Mouse (Mus musculus) hindbrain, embryonic 12.5 days (tissue): ENCODE results near the gene Cmpk1. TPM values are rescaled to one million over a fixed set of nuclear protein-coding genes. Genes with fewer than 3 reads are reported as not detected.

ENCODE experiments used
- ATAC-seq: fragments of 200-750 bp; cut with Nextera tagmentation; 2 replicates; pipeline ENCODE4 v1.8.0; 2017; ENCODE audit warnings: moderate TSS enrichment; ENCODE audit not compliant: low FRiP score
- H3K27ac ChIP-seq: fragments of 300-500 bp; sonication (generic); 2 replicates; pipeline ENCODE4 v1.5.1; 2016; ENCODE audit warnings: mild to moderate bottlenecking
- H3K27me3 ChIP-seq: fragments of 300-500 bp; sonication (generic); 2 replicates; pipeline ENCODE4 v1.6.1; 2016; ENCODE audit warnings: mild to moderate bottlenecking
- H3K36me3 ChIP-seq: fragments of 300-500 bp; sonication (generic); 2 replicates; pipeline ENCODE4 v1.6.1; 2016; ENCODE audit warnings: mild to moderate bottlenecking
- H3K4me1 ChIP-seq: fragments of 300-500 bp; sonication (generic); 2 replicates; pipeline ENCODE4 v1.6.1; 2016
- H3K4me2 ChIP-seq: fragments of 300-500 bp; sonication (generic); replicated peaks from 2 replicates; pipeline ENCODE4 v1.6.1; 2016; ENCODE audit warnings: mild to moderate bottlenecking
- H3K4me3 ChIP-seq: fragments of 300-500 bp; sonication (generic); 2 replicates; pipeline ENCODE4 v1.5.1; 2016; ENCODE audit warnings: mild to moderate bottlenecking
- H3K9ac ChIP-seq: fragments of 300-500 bp; sonication (generic); 2 replicates; pipeline ENCODE4 v1.6.1; 2016; ENCODE audit warnings: mild to moderate bottlenecking, moderate library complexity
- H3K9me3 ChIP-seq: fragments of 300-500 bp; sonication (generic); replicated peaks from 2 replicates; pipeline ENCODE4 v1.6.1; 2016; ENCODE audit warnings: mild to moderate bottlenecking
- WGBS: fragments of 180-500 bp; shearing (Covaris S2); methylation state at CpG from one replicate; pipeline ENCODE4 v1.1.7; 2016; 5-methylcytosine and 5-hydroxymethylcytosine counted together
- polyA plus RNA-seq: library from polyadenylated mRNA; unstranded; fragments of >200 nt; fragmentation: Nextera tagmentation; extraction: Ambion mirVana; gene quantifications from 2 replicates; pipeline ENCODE4 v1.2.1, GENCODE M21; 2016

Cmpk1 gene
- polyA plus RNA-seq, 1 experiment from 2014 or later = 137 TPM

DNA sequence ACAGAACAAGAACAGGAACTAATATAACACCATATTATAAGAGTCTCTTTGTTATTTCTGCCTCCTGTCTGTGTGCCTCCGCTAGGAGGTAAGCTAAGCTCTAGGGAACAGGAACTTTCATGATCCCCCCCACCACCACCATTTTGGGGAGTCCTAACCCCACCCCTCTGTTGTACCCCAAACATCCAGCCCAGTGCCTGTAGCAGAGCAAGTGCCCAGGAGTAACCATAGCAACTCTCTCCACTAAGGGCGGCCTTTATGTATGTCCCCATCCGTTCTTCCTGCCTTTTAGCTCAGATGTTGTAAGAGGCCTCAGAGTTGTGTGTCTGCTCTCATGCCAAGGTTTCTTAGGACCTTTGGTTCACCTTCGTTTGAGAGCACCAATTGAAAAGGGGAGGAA is 44.9 kb downstream of the Cmpk1 start:
- ATAC-seq = no peak

DNA sequence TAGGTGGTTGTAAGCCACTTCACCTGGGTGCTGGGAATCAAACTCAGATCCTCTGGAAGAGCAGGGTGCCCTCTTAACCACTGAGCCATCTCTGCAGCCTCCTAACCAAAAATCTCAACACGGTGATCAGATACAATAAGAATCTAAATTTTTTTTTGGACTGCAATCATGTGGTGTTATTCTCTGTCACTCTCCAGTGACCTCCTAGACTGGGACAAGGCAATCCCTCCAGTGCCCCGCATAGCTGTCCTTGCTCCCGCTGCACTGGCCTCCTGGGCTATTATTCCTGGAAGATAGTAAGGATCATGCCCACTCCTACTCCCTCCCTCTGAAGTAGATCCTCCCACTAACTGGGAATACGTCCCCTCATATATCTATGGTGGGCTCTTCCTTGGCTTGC is 45.7 kb downstream of the Cmpk1 start:
- peaks cover 5% of the 10 kb centered on the region; the same call in 1 of the 2 replicates for H3K4me1 ChIP-seq
- no peak for ATAC-seq
- no peak overlapping the region for H3K4me2 ChIP-seq
- H3K27me3 ChIP-seq = peaks cover 20% of the 10 kb centered on the region
- no peak overlapping the region for H3K27ac ChIP-seq
- H3K4me3 ChIP-seq = no peak overlapping the region
- WGBS = 72% methylated on average over 4 of the region's 4 CpGs
- no peaks in the 10 kb centered on the region for H3K36me3 ChIP-seq
- H3K9me3 ChIP-seq = no peaks in the 10 kb centered on the region
- H3K9ac ChIP-seq = no peak overlapping the region

More for the DNA sequence above, 44.9 kb downstream of the Cmpk1 start:
- 42% methylated on average over 4 of the region's 4 CpGs for WGBS
- peaks cover 5% of the 10 kb centered on the region; the same call in 1 of the 2 replicates for H3K4me1 ChIP-seq
- no peak overlapping the region for H3K4me3 ChIP-seq
- H3K9ac ChIP-seq = no peak overlapping the region
- peaks cover 21% of the 10 kb centered on the region for H3K27me3 ChIP-seq
- no peaks in the 10 kb centered on the region for H3K9me3 ChIP-seq
- no peak overlapping the region for H3K4me2 ChIP-seq
- H3K27ac ChIP-seq = no peak overlapping the region
- H3K36me3 ChIP-seq = no peaks in the 10 kb centered on the region

DNA sequence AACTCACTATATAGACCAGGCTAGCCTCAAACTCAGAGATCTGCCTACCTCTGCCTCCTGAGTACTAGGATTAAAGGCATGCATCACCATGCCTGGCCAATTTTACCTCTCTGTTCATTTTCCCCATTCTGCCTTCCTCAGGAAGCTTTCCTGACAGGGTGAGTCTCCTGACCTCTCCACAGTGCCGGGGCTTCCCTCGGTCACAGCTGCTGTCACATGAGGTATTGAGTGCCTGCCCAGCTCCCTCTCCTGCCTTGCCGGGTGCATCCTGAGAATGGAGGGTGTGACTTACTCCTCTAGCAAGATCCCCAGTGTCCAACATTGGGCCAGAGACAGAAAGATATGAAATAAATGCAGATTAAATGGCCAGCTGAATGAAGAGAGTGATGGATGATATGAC is 48.8 kb downstream of the Cmpk1 start:
- H3K4me3 ChIP-seq = no peak overlapping the region
- no peak overlapping the region for H3K27ac ChIP-seq
- no peaks in the 10 kb centered on the region for H3K36me3 ChIP-seq
- H3K4me1 ChIP-seq = peaks cover 5% of the 10 kb centered on the region; the same call in 1 of the 2 replicates
- no peak overlapping the region for H3K9ac ChIP-seq
- no peaks in the 10 kb centered on the region for H3K9me3 ChIP-seq
- 46% methylated on average over 3 of the region's 3 CpGs for WGBS
- H3K4me2 ChIP-seq = no peak overlapping the region
- ATAC-seq = no peak
- H3K27me3 ChIP-seq = peaks cover 11% of the 10 kb centered on the region

DNA sequence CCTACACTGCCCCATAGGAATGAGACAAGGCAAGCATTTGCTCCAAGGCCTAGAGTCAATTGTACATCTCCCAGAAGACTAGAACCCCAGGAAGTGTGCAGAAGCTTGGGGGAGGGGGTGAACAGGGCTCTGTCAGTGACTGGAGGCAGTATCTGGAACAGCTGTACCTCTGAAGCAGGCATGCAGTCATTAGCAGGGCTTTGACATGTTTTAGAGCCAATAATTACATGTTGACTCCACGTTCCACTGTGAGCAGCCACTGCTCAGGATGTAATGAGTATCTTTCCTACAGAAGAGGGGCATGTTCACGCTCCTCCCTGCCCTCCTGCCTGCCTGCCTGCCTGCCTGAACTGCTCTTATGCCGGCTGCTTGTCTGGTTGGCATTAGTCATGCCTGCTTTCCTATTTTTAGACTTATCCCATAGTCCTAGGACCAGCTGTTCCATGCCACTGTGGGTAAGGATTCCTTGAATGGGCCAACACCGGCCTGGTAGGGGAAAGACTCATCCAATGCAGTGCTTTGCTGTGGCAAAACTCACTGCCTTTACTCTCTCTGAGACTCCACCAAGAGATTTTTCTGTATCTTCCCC is 49.5 kb downstream of the Cmpk1 start:
- no peak overlapping the region for H3K27ac ChIP-seq
- ATAC-seq = no peak
- no peaks in the 10 kb centered on the region for H3K36me3 ChIP-seq
- H3K27me3 ChIP-seq = peaks cover 11% of the 10 kb centered on the region
- H3K4me1 ChIP-seq = peaks cover 5% of the 10 kb centered on the region; the same call in 1 of the 2 replicates
- H3K9me3 ChIP-seq = no peaks in the 10 kb centered on the region
- H3K9ac ChIP-seq = no peak overlapping the region
- H3K4me2 ChIP-seq = no peak overlapping the region
- WGBS = 66% methylated on average over 4 of the region's 4 CpGs
- no peak overlapping the region for H3K4me3 ChIP-seq

DNA sequence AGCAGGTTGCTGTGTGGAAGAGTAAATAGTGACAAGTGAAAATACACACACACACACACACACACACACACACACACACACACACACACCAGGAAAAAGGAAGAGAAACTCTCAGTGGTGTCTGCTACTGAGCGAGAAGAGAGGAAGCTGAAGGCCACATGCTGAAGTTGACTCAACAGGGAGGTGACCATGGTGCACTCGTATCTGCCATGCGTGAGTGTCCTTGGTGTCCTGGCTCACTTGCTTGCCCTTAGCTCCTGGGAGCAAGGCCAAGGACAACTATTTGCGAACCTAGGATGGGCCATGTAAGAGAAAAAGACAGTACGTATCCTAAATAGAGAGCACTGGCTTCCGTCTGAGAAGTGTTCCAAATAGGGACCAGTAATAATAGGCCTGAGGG is 52.9 kb downstream of the Cmpk1 start:
- Histone ChIP-seq H3K4me1 (no peaks in the 10 kb centered on the region), H3K4me3 (no peak overlapping the region), H3K27me3 (peaks cover 29% of the 10 kb centered on the region), H3K9me3 (no peaks in the 10 kb centered on the region), H3K4me2 (no peak overlapping the region), H3K27ac (no peak overlapping the region), H3K9ac (no peak overlapping the region), H3K36me3 (no peaks in the 10 kb centered on the region)
- 91% methylated on average over 6 of the region's 6 CpGs for WGBS
- no peak for ATAC-seq

DNA sequence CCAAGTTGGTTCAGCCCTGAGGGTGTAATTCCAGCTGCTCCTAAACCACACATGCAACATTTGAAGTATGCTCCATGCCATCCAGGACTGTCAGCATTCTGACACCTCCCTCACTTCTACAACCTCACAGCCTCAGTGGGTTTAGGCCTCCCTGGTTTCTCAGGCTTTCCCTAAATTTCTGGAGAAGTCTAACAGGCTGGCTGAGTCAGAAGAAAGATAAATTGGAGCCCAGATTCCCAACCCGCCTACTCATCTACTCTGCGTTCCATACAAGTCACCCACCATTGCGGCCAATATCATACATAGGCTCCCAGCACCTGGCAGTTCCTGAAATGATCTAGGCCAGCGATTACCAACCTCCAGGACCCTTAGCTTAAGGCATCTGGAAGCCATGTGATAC is 54.3 kb downstream of the Cmpk1 start:
- no peaks in the 10 kb centered on the region for H3K36me3 ChIP-seq
- no peak overlapping the region for H3K4me3 ChIP-seq
- peaks cover 35% of the 10 kb centered on the region for H3K27me3 ChIP-seq
- ATAC-seq = no peak
- H3K4me1 ChIP-seq = no peaks in the 10 kb centered on the region
- no peaks in the 10 kb centered on the region for H3K9me3 ChIP-seq
- H3K9ac ChIP-seq = no peak overlapping the region
- no peak overlapping the region for H3K4me2 ChIP-seq
- no peak overlapping the region for H3K27ac ChIP-seq
- WGBS = 86% methylated on average over 4 of the region's 4 CpGs

DNA sequence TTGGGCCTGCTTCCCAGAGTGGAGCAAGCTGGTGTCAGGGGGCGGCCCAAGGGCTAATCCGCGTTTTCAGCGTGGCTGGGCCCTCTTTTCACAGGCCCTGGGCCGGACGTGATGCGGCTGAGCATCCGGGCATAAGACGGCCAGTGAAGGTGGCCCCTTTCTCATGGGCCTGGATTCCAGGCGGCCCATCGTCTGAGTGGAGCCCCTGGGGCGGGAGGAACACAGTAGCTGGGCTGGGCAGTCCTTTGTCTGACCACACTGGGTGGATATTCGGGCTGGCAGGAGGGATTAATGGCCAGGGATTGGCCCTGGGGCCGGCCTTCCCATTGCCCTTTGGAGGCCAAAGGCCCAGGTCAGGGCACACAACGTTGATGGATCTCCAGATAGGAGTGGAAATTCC is 57.9 kb downstream of the Cmpk1 start:
- H3K4me1 ChIP-seq = peaks cover 13% of the 10 kb centered on the region
- ATAC-seq = no peak
- no peak overlapping the region for H3K4me3 ChIP-seq
- H3K27ac ChIP-seq = no peak overlapping the region
- H3K9ac ChIP-seq = no peak overlapping the region
- WGBS = 25% methylated on average over 15 of the region's 15 CpGs
- peaks cover 71% of the 10 kb centered on the region for H3K27me3 ChIP-seq
- H3K9me3 ChIP-seq = no peaks in the 10 kb centered on the region
- H3K36me3 ChIP-seq = no peaks in the 10 kb centered on the region
- no peak overlapping the region for H3K4me2 ChIP-seq

DNA sequence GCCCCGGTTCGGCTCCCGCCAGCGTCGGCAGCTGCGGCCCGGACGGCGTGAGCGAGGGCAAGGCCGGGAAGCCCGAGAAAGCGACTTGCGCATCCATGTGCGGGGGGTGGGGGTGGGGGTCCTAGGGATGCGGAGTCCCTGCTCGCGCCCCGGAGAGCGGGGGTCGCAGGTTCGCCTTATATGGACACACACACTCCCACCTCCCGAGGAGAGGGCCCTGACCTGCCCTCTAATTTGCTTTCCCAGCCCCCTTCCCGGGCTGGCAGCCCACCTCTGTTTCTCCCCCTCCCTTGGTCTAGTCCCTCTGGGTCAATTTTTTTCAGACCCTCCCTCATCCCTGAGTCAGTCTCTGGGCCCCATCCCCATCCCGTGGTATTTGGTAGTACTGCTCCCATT is 61.1 kb downstream of the Cmpk1 start, which contains the start of gene Foxe3:
Gene Foxe3, minus strand, starts transcription at position 97 of the 396 bp plus-strand sequence.
- H3K27me3 ChIP-seq = peaks cover 91% of the 10 kb centered on the region
- no peak within 1 kb of the TSS for H3K27ac ChIP-seq
- peak within 1 kb of the TSS; percentile 40 for H3K4me3 ChIP-seq
- WGBS = 4% methylated on average over 25 of the region's 25 CpGs
- no peaks in the 10 kb centered on the region for H3K36me3 ChIP-seq
- 0 out of 2 replicates have a peak within 1 kb of the TSS, but pooled peaks have one; percentile 36 for H3K9ac ChIP-seq
- ATAC-seq = no peak
- H3K4me1 ChIP-seq = peaks cover 13% of the 10 kb centered on the region
- peak within 1 kb of the TSS; percentile 64 for H3K4me2 ChIP-seq
- no peaks in the 10 kb centered on the region for H3K9me3 ChIP-seq

DNA sequence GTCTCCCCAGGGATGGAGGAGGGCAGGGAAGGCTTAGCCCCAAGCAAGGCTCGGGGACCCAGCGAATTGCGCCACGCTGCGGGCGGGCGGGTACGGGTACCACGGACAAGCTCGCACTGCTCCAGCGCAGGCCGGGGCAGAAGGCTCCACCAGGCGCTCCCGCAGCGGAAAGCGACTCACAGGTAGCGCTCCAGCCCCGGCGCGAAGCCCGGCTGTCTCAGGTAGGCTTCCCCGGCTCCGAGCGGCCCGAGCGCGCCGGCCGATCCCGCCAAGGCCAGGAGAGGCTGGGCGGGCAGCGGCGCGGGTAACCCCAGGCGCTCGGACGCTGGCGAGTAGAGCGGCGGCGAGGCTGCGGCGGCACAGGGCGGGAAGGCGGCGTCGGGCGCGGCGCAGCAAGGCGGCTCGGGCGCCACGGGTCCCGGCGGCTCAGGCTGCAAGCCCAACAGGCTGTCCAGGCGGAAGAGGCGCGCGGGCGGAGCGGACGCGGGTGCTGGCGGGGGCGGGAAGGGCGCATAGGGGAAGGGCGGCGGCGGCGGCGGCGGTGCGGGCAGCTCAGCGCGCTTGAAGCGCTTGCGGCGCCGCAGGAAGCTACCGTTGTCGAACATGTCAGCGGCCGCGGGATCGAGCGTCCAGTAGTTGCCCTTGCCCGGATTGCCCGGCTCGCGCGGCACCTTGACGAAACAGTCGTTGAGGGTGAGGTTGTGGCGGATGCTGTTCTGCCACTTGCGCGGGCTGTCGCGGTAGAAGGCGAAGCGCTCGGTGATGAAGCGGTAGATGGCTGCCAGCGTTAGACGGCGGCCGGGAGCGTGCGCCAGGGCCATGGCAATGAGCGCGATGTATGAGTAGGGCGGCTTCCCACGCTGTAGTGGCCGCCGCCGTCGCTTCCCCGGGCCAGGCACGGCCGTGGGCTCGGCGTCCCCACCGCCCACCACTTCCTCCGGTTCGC is 61.8 kb downstream of the Cmpk1 start:
- H3K4me2 ChIP-seq = peak overlapping the region; percentile 64
- no peak overlapping the region for H3K27ac ChIP-seq
- H3K9ac ChIP-seq = 0 out of 2 replicates have a peak overlapping the region, but pooled peaks have one; percentile 36
- no peaks in the 10 kb centered on the region for H3K9me3 ChIP-seq
- under 1% methylated on average over 89 of the region's 125 CpGs for WGBS
- peaks cover 89% of the 10 kb centered on the region for H3K27me3 ChIP-seq
- peaks cover 13% of the 10 kb centered on the region for H3K4me1 ChIP-seq
- ATAC-seq = peak; percentile 48; the same call in 1 of the 2 replicates
- peak overlapping the region; percentile 40 for H3K4me3 ChIP-seq
- H3K36me3 ChIP-seq = no peaks in the 10 kb centered on the region

DNA sequence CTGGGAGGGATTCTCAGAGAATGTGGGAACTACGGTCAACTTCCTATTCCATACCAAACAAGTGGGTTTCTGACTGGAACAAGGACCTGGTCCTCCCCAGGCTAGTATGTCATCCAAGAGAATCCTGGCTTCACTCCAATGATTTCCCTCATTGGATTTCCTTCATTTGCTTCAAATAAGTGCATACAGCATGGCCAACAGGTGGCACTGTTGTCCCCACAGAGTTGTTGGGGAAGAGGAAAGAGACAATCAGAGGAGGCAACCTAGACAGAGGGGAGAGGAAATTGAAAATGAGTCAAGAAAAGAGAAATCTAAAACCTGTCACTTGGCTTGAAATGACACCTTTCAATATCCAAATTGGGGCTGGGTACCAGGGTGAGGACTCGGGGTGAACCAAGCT is 70.0 kb downstream of the Cmpk1 start:
- H3K27ac ChIP-seq = no peak overlapping the region
- peaks cover 6% of the 10 kb centered on the region for H3K4me1 ChIP-seq
- 63% methylated on average over 2 of the region's 2 CpGs for WGBS
- no peak overlapping the region for H3K4me2 ChIP-seq
- no peak for ATAC-seq
- peaks cover 83% of the 10 kb centered on the region for H3K27me3 ChIP-seq
- no peak overlapping the region for H3K9ac ChIP-seq
- H3K9me3 ChIP-seq = no peaks in the 10 kb centered on the region
- no peaks in the 10 kb centered on the region for H3K36me3 ChIP-seq
- no peak overlapping the region for H3K4me3 ChIP-seq

DNA sequence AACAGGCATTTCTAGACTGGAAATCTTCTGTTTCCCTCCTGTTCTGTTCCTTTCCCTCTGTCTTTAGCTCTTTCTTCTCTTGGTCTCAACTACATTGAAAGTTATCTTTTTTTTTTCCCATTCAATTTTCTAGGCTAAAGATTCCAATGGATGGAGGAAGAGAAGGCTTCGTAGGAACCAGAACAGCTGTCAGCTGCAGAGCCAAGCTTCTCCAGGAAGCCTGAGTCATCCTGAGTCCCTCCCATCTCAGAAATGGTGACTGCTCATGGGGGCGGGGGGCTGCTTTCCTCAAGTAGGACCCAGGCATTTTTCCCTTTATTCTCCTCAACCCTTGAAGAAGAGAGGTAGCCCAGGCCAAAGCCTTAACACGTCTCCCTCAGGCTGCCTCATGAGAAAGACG is 71.0 kb downstream of the Cmpk1 start:
- ATAC-seq = no peak
- Histone ChIP-seq H3K4me1 (peaks cover 6% of the 10 kb centered on the region), H3K4me2 (no peak overlapping the region), H3K4me3 (no peak overlapping the region), H3K27me3 (peaks cover 85% of the 10 kb centered on the region), H3K9me3 (no peaks in the 10 kb centered on the region), H3K36me3 (no peaks in the 10 kb centered on the region), H3K9ac (no peak overlapping the region), H3K27ac (no peak overlapping the region)
- WGBS = 43% methylated on average over 4 of the region's 4 CpGs

DNA sequence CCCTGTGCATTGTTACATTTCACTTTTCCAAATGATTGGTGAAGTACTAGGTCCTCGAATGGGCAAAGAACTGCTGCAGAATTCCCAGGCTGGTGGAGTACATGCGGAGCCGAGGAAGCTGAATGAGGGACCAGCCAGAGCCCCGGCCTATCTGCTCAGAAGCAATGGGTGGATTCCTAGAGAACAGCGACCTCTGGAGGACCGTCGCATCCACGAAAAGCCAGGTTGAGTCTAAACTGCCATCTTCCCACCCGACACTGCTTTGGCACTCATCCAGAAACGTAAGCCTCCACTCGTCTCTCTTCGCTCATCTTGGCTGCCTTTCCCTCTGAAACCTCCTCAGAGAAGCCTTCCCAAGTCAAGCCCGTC is 73.5 kb downstream of the Cmpk1 start:
- ATAC-seq = peak; percentile 35; the same call in 1 of the 2 replicates
- no peaks in the 10 kb centered on the region for H3K9me3 ChIP-seq
- H3K27ac ChIP-seq = no peak overlapping the region
- WGBS = 1% methylated on average over 13 of the region's 13 CpGs
- H3K36me3 ChIP-seq = no peaks in the 10 kb centered on the region
- no peak overlapping the region for H3K4me3 ChIP-seq
- no peak overlapping the region for H3K4me2 ChIP-seq
- no peak overlapping the region for H3K9ac ChIP-seq
- peaks cover 14% of the 10 kb centered on the region for H3K4me1 ChIP-seq
- H3K27me3 ChIP-seq = peaks cover 93% of the 10 kb centered on the region
